Mouse (Mus musculus) lung, postnatal 14 days (tissue): ENCODE measurements at regions not wholly inside any gene's neighbourhood (a gene's known extent, or its start where the extent isn't known, plus 50 kb on each side); places are given as distances from the start of the nearest gene placed in this dataset.
A peak's percentile ranks its signal among the peaks of the same experiment; 100 is the strongest.
"Not testable (repeated sequence)": the region's sequence is repeated elsewhere in the genome, so short reads cannot be mapped to it uniquely, and the experiment has no call there.

Experiments
- DNase-seq: peaks from one replicate; pipeline ENCODE4 v3.0.0; 2021

DNA sequence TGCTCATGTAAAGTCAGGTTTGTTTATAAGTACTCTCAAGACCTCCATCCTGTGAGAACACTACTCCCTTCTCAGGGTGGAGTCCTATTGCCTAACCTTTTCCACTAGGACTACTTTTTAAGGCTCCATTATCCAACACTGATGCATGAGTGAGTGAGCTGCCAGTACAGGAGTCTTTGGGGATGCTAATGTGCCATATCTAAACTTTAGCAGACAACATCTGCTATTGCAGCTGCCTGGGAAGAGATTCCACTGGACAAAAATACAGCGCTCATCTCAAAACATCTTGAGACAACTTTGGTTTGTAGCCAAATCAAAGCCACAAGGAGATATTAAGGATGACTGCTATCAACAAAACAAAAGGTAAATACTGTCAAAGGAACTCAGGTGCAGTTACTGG lies 52.3 kb upstream of the Gm10985 start:
- no peak for DNase-seq

- DNase-seq, result no peak
Measured at GRCm38 (mm10) chr3:53789706-53790105, 55.2 kb upstream of the Gm10985 start.

DNA sequence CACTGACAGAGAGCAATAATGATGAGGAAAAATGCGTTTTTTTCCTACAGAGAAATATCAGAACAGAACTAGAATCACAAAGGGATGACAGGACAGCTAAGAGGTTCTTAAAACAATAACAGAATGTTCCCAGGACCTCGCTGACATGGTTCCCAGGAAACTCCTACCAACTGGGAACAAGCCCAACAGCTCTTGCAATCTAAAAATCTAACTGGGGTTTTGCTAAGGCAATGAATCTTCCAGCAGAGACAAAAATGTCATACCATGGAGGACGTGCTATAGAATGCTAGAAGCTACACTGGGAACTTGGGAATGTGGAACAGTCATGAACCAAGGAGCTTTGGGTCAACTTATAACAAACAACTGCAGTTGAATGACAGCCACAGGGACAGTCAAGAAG lies 59.7 kb upstream of the Gm10985 start:
- no peak for DNase-seq

GRCm38 (mm10) chr3:53776668-53777067 lies 68.2 kb upstream of the Gm10985 start:
- no peak for DNase-seq

GRCm38 (mm10) chr3:53767601-53768000 lies 77.3 kb upstream of the Gm10985 start:
- no peak for DNase-seq

DNA sequence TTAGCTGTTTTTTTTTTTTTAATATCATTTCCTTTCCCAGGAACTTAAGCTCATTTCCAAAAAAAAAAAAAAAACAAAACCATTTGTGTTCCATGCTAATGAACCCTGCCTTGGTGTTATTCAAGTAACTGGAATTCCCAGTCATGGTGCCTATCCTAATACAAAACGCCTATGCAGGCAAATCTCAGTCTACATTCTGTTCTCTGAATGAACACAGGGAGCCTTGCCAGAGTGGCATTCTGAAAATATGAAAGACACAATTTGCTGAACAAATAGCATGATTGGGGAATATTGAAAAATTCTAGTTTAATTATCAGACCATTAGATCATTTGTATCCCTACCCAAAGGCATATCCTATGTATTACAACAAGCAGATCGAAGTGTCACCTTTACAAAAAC lies 80.9 kb upstream of the Gm10985 start:
- no peak for DNase-seq

DNA sequence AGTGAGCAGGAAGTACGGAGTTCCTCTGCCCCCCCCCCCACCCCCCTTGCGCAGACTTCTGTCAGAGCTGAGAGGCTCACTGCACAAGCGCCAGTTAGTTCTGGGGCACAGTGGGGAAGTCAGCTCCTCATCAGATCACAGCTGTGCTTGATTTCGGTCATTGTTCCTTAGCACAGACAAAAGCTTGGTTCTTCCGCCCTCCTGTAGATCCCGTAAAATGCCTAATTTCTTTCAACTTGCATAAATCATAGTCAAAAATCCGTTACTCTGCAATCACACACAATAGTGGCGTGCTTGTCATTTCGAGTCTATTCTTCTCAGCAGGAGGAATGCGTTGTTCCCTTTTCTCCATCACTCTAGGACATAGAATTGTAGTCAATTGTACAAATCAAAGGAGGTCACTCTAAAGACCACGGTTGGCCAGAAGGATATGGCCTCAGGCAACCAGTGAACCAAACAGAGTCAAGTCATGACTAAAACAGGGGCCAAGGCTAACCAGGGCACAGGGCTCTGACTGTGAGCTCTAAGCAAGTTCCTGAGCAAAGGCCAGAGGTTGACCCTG lies 83.3 kb upstream of the Gm10985 start:
- DNase-seq, result no peak

GRCm38 (mm10) chr3:53756115-53756853 lies 88.6 kb upstream of the Gm10985 start:
- DNase-seq, result no peak

GRCm38 (mm10) chr3:53737161-53737560 lies 80.0 kb upstream of the Frem2 start:
- DNase-seq, result no peak

DNA sequence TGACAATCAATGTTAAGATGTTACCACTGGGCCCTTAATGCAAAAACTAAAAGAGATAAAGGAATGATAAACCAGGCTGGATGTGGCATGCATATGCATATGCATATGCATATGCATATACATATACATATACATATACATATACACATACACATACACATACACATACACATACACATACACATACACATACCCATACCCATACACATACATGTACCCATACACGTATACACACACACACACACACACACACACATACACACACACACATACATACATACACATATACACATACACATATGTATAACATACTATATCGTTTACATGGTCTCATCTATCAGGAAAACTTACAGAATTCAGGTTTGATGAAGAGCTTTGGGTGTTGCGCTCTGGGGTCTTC lies 78.5 kb upstream of the Frem2 start:
- DNase-seq, result not testable (repeated sequence)

DNA sequence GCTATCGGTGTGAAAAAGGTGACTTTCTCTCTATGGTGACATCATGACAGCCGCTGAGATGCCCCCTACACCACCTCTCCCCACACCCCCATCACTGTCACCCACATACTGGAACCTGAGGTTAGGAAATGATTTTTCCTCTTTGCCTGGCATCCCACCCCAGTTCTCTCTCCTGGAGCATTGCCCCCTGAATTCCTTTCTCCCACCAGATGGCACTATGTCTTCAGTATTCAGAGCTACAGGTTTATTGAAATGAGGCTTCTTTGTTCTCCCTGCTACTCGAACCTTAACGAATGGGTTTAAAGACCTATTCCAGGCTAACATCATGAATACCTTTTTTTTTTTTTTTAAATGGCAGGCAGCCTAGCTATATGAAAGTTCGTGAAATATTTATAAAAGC lies 78.0 kb upstream of the Frem2 start:
- DNase-seq, result peak; percentile 4

DNA sequence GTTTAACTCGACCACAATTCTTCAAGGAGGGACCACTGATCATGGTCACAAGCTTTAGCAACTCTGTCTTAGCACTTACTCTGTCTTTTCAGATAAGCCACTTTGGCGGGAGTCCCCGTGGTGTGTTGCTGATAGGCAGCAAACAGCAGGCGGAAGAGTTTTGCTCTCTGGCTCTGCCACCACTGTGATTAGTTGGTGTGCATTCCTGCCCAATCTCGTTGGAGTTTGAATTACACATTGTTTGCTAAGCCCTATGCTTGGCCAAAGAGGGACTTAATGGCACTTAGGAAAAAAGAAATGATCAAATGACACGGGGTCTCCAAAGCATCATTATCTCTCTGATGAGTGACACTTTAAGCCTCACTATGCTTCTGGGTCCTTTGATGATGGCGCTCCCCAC lies 73.3 kb upstream of the Frem2 start:
- no peak for DNase-seq

- peak; percentile 54 for DNase-seq
Measured at GRCm38 (mm10) chr3:53729810-53730209, 72.7 kb upstream of the Frem2 start.

DNA sequence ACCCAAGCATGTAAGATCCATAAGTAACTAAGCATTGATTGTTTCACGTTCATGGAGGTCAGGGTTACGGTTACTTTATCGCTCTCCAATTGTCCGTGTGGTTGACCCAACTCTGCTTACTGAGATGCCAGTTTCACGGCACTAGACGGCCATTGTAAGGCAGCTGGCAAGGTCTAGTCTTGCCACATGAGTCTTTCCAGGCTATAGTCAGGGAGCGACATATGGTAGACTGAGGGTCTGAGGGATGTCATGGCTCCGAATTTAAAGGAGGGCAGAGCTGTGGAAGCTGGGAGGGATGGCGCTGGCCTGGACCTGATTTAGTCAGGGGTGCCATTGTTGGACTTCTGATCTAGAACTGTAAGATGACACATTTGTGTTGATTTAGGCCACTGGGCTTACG lies 72.0 kb upstream of the Frem2 start:
- no peak for DNase-seq

DNA sequence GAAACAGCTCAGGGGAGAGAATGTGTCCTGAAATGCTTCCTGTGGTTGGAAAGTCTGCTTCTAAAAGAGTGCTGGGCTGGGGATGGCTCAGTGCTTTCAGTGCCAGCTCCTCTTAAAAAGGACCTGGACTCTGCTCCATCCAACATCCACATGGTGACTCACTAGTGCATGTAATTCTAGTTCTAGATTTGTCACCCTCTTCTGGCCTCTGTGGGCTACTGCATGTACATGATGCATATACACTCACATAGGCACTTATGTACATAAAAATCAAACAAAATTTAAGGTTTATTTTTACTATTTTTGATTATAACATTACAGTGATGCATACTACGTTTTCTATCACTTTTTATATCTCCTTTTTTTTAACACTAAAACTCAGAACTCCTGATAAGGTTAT lies 70.6 kb upstream of the Frem2 start:
- DNase-seq, result no peak

DNA sequence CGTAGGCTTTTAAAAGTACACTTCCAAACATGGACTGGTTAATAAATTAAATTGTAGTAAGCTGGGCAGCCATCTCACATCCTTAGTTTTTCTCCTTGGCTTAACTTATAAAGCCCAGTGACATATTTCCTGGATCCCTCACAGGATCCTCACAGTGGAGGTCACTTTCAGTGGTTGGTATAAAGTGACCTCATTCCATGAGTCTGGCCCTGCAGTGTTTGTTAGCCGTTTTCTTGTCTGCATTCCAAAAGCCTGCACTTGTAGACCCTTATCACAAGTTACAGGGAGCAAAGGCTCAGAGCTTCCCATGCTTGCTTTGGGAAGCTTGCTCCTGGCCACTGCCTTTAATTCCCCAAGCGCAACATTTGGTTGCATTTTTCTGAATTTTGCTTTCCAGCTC lies 49.9 kb upstream of the Frem2 start:
- DNase-seq, result no peak
